Mouse (Mus musculus): ENCODE data around the gene Setd4. TPM values are rescaled to one million over a fixed set of nuclear protein-coding genes. Genes with fewer than 3 reads are reported as not detected.
A peak's percentile ranks its signal among the peaks of the same experiment; 100 is the strongest.
"Not testable (repeated sequence)": the region's sequence is repeated elsewhere in the genome, so short reads cannot be mapped to it uniquely, and the experiment has no call there.

The Setd4 gene
- 8.7 and 12.5 TPM in 2 replicates for total RNA-seq (2021)
- long read RNA-seq, partial matches to known transcripts = 2 of 6 reads
- long read RNA-seq, other reads (novel, unspliced or antisense) = 3 of 6 reads

- DNase-seq = peak; percentile 96
These were observed at the start of gene Setd4 for GRCm38 (mm10) chr16:93603439-93604212. Gene Setd4, minus strand, starts transcription at chr16:93604063.

- DNase-seq = no peak
These were observed 44.7 kb upstream of the Setd4 start for GRCm38 (mm10) chr16:93648441-93649183.

- no peak for DNase-seq
These were observed 40.1 kb upstream of the Setd4 start for GRCm38 (mm10) chr16:93644006-93644405.

GRCm38 (mm10) chr16:93627761-93628400 lies 24.0 kb upstream of the Setd4 start, which contains the start of gene Gm5678:
Gene Gm5678, plus strand, starts transcription at chr16:93628097.
- DNase-seq = no peak

GRCm38 (mm10) chr16:93626745-93627144 lies 22.9 kb upstream of the Setd4 start:
- peak; percentile 33 for DNase-seq

GRCm38 (mm10) chr16:93624671-93625070 lies 20.8 kb upstream of the Setd4 start:
- no peak for DNase-seq

GRCm38 (mm10) chr16:93623759-93624158 lies 19.9 kb upstream of the Setd4 start:
- not testable (repeated sequence) for DNase-seq

- peak; percentile 80 for DNase-seq
These were observed 11.4 kb upstream of the Setd4 start for GRCm38 (mm10) chr16:93615118-93615870.

GRCm38 (mm10) chr16:93610961-93611360 lies 7.1 kb upstream of the Setd4 start:
- DNase-seq = no peak

- no peak for DNase-seq
These were observed 5.9 kb upstream of the Setd4 start for GRCm38 (mm10) chr16:93609796-93610195.

- no peak for DNase-seq
These were observed 4.9 kb upstream of the Setd4 start for GRCm38 (mm10) chr16:93608731-93609130.

- peak; percentile 85 for DNase-seq
These were observed 3.8 kb upstream of the Setd4 start for GRCm38 (mm10) chr16:93607669-93608101.

- DNase-seq = no peak
These were observed 2.3 kb upstream of the Setd4 start for GRCm38 (mm10) chr16:93606146-93606545.

GRCm38 (mm10) chr16:93605553-93605952 lies 1.7 kb upstream of the Setd4 start, which contains the start of gene Cbr1:
Gene Cbr1, plus strand, starts transcription at chr16:93605853.
- no peak for DNase-seq

GRCm38 (mm10) chr16:93604481-93604969 lies 662 bp upstream of the Setd4 start:
- DNase-seq = no peak

GRCm38 (mm10) chr16:93599461-93599860 lies 4.4 kb downstream of the Setd4 start:
- DNase-seq = no peak

GRCm38 (mm10) chr16:93597551-93597950 lies 6.3 kb downstream of the Setd4 start:
- DNase-seq = no peak

- no peak for DNase-seq
These were observed 7.1 kb downstream of the Setd4 start for GRCm38 (mm10) chr16:93596807-93597206.

- no peak for DNase-seq
These were observed 8.1 kb downstream of the Setd4 start for GRCm38 (mm10) chr16:93595766-93596165.

- DNase-seq = no peak
These were observed 9.4 kb downstream of the Setd4 start for GRCm38 (mm10) chr16:93594448-93594847.

GRCm38 (mm10) chr16:93593406-93593805 lies 10.5 kb downstream of the Setd4 start:
- peak; percentile 31 for DNase-seq

- DNase-seq = no peak
These were observed 11.2 kb downstream of the Setd4 start for GRCm38 (mm10) chr16:93592711-93593110.
